Mouse (Mus musculus) B cell, adult 2 months (primary cell): ENCODE measurements around the gene Zfp367.

Experiments used
- DNase-seq, 2 experiments: peaks; one replicate each; pipeline ENCODE4 v3.0.0; 2022

The Zfp367 gene

DNA sequence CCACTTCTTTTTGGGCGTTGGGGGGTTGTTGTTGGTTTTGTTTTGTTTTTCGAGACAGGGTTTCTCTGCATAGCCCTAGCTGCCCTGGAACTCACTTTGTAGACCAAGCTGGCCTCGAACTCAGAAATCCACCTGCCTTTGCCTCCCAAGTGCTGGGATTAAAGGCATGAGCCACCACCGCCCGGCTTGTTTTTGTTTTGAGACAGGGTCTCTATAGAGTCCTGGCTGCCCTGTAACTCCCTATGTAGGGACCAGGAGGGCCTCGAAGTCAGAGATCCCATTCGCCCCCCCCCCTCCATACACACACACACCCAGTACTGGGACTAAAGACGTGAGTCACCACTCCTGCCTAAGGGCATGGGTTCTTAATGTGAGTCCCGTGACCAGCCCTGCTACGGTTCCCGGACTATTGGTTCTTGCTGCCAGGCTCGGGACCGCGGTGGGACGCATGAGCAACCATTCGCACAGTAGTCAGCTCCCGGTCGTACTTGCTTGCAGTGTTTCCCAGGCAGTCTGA, 807 bp upstream of the Zfp367 start:
- DNase-seq: peak; percentile 61 to 70

DNA sequence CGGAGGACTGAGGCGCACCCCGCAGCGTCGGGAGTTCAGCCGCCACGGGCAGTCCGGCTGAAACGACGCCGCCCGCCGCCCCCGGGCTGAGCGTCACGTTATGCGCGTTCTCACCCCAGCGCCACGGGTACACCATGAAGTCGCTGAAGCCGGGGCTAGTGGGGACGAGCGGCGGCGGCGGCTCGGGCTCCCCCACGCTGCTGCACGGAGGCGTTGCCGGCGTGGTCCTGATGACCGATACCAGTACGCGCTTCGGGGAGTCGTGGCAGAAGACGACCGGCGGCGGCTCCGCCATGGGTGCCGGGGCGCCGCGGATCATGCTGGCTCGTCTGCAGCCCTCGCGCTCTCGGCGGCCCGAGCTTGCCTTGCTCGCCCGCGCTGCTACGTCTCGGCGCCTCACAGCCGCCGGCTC, 325 bp downstream of the Zfp367 start:
- DNase-seq: peak in 1 of 2 experiments; percentile 50

DNA sequence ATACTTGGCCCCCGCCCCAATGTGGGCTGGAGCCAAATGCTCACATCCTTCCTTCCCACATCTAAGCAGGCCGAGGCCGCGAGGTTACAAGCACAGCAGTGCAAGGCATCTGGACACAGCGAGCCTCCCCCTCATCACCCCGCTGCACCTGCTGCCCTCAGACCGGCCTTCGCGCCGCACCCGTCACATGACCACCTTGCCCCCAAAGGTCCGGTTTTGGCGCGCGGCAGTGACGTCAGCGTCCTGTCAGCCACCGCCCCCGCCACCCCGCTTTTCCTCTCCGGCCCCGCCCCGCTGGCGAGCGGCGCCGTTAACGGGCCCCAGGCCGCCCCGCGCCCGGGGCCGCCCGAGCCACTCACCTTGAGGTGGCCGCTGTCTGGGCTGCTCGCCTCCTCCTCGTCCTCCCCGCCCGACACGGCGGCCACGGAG, 747 bp downstream of the Zfp367 start:
- DNase-seq: peak; percentile 86 to 87

DNA sequence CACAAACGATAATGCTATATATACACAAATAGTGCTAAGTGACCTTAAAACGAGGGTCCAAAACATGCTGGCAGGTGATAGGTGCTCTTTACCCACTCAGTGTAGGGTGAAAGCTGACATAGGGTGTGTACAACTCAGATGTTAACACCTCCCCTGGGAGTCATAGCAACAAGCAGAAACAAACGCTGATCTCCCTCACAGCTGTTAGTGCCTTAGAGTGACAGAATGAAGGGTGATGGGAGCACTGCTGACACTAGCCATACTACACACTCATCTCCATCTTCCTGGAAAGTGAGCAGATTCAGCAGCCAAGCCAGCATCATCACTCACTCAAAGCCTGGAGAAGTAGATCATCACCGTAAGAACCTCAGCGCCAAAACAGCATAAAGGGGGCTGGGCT, 2.9 kb downstream of the Zfp367 start:
- DNase-seq: no peak

DNA sequence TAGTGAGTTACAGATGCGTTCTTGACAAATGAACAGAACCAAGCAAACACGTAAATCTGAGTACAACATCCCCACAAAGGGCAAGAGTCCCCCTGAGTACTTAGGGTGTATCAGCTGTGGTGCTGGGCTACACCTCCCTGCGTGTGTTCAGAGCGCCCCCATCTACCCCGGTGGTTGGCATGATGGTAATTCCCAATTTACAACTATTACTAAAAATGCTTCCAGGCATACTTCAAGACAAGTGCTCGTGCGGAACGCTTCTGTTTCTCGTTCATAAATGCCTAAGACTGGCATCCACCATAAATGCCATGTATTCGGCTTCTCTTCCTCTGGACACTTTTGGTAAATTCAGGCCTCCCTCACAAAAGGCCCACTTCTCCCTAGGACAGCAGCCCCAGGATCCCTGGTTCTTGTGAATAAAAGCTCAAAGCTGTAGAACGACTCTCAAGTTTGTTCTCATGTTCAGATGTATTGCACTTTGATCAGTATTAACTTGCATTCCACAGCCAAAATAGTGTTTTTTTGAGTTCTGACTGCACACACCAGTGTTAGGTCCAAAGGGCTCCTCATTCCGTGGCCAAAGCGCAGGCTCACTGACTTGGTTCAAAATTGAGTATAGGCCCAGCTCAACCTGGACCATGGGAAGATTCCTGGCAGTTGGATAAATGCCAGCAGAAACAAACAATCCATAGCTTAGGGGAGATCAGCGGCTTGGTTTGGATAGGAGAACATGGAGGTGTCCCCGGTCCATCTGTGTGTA, 23.2 kb downstream of the Zfp367 start:
- peak; percentile 61 to 64 for DNase-seq

DNA sequence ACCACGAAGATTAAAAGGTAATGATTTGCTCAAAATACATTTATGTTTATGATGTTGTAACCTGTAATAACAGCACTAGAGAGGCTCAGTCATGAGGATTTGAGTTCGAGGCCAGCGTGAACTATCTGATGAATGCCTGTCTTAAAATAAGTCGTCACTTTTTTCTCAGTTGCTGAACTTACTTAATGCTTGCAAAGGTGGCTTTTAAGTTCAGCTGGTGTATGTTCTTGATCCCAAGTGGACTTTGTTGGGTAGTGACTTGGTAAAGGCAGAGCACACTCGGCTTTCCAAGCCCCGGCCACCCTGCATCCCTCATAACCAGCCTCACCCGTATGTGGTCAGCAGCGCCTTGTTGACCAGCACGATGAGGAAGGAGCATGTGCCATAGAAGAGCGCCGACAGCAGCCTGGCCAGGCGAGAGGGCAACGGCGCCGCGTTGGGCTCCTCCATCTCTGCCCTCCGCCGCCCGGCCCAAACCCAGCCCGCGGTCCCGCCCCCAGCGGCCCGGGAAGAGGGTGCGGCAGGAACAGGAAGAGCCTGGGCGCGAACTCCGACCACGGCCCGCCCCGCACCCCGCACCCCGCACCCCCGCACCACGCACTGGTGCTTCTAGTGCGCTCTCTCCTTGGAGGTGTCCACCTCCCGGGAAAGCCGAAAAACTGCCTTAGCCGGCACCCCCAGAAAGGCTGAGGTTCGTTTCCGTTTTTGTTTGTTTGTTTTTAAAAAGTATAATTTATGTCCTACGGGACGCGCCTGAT, 24.0 kb downstream of the Zfp367 start, which contains the start of gene Slc35d2:
Slc35d2 (minus strand) TSS at position 511 of the 758 bp plus-strand sequence.
- peak; percentile 73 for DNase-seq

DNA sequence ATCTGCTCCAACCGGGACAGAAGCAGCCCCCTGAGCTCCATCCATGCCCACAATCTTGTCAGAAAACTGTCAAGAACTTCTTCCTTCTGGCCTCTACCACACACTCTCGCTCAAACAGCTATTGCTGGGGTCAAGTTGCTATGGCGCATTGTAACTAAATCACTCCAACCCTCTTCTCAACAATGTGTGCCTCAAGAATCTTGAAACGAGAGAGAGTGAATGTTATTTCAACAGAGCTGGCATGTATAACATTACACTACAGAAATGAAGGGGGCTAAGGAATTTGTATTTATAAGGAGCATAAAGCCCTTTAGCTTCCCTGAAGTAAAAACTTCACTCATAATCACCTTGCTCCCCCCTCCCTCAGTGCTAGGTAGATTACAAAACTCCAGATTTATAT, 26.7 kb downstream of the Zfp367 start:
- no peak for DNase-seq

DNA sequence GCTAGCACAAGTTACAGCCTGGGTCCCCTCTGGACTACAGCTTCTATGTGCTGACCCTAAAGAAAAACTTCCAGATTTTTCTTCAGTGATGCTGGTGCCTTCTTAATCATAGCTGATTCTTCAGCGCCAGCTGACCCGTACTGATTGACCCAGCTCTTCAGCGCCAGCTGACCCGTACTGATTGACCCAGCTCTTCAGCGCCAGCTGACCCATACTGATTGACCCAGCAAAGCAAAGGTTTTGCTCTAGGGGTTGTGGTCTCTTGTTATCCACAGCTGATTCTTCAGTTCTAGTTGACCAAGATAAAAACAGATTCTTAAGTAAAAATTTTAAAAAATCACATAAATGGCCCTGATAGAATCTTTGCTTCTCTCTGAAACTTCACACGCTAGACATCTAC, 28.1 kb downstream of the Zfp367 start:
- DNase-seq: no peak

DNA sequence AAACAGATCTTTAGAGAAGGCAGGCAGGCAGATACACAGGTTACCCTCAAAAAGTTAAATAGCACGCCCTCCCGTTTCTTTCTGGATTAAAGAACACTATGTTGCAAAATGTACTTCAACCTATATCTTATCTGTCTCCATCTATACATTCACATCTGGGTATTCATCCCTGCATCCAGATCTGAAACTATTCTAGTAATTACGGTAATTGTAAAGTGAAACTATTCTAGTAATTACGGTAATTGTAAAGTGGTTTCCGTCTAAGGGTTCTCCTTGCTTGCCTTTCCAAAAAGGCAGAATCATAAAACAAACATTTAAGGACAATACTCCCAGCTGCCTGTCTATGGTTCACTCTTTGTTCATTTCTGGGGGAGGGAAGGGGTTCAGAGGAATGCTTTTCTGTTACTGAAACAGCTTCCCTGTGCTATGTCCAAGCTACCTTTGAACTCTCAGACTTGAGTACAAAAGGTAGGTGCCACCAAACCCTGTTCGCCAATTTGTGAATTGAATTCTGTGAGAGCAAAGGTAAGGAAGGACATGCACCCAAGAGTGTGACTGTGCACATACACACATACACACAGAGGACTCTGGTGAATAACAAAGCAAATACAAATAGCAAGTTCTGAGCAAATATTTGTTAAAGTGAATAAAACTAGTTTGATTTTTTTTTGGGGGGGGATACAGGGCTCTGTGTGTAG, 29.4 kb downstream of the Zfp367 start:
- no peak for DNase-seq

DNA sequence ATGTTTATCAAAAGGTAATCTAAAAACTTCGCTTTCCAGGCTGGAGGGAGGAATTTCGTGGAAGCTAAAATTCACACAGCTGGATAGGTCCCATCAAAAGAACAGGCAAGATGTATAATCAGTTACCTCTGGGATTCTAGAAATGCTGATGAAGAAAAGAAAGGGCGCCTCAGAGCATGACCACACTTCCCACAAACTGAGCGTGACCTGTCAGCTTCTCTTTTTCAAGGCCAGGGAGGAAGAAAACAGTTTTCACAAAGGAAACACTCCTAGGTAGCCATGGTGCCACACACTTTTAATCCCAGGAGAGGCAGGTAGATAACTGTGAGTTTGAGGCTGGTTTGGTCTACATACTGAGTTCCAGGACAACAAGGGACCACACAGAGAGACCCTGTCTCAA, 32.2 kb downstream of the Zfp367 start:
- no peak for DNase-seq

DNA sequence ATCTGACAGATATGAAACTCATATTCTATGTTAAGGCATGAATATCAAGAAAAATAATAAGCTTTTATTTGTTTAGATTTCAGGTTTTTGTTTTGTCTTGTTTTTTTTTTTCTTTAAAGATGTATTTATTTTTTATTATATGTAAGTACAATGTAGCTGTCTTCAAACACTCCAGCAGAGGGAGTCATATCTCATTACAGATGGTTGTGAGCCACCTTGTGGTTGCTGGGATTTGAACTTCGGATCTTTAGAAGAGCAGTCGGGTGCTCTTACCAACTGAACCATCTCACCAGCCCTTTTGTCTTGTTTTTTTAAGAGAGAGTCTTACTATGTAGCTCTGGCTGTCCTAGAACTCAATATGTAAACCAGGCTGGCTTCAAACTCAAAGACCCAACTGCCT, 35.6 kb downstream of the Zfp367 start:
- DNase-seq: peak in 1 of 2 experiments; percentile 34

DNA sequence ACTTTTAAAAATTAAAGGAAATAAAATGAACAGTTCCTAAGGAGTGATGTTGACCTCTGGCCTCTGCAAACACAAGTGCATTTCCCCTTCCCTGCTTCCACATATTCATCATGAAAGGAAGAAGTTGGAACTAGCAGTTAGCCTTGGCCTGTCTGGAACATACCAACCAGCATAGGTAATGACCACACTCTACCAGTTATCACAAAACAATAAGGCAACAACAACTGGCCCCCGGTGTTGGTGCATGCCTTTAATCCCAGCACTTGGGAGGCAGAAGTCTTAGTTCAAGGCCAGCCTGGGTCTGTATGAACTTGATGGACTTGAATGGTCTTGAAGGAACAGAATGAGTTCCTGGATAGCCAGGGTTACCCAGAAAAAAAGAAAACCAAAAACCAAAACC, 42.6 kb downstream of the Zfp367 start:
- DNase-seq: no peak

DNA sequence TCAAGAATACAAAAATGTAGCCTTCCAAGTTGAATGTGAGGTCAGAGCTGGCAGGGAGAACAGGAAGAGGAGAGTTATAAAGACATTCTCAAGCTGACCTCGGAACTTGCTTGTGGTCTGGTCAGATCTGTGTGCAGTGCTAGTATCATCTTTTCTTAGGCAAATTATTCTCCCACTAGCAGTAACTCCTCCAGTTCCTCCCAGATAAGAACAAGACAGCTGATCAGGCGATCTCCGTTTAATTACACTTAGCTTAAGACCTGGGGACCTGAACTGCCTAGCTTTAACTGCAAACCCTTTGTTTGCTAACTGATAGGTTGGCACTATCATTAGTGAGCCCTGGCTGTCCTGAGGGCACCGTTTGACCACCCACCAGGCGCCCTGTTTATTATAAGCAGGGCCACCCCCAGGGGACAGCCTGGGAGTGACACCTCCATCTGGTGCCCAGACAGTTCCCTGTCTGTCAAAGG, 44.6 kb downstream of the Zfp367 start:
- no peak for DNase-seq

DNA sequence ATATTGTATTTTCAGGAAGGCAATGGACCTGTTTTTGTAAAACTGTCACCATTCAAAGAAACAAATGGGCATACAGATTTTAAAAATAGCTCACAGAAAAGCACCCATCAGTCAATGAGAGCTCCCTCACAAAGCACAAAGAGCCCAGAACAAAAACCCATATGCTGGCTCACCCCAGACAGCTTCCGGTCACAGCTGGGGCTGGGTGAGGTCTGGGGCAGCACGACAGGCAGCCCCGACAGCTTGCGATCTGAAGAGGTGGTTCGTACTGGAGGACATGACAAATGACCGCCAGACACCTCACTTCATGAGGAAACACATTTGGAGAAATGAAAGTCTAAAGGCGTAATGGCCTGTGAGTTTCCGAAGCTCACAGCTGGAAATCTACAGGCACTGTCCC, 45.5 kb downstream of the Zfp367 start:
- DNase-seq: no peak

DNA sequence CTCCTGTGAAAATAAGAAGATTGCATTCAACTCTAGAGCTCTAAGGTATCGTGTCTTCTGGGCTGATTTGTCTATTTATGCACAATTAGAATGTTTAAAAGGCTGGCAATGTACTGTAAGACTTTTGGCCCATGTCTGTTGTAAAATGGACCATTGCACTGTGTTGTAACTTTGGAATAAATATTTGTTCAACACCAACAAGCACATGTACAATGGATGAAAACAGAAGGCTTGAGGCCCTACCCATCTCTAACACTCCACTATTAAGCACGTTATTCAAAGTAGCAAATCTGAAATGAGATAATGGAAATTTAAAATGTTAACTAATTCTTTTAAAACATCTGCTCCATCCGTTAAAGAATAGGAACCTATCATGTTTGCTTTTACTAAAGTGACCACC, 45.9 kb downstream of the Zfp367 start:
- no peak for DNase-seq

DNA sequence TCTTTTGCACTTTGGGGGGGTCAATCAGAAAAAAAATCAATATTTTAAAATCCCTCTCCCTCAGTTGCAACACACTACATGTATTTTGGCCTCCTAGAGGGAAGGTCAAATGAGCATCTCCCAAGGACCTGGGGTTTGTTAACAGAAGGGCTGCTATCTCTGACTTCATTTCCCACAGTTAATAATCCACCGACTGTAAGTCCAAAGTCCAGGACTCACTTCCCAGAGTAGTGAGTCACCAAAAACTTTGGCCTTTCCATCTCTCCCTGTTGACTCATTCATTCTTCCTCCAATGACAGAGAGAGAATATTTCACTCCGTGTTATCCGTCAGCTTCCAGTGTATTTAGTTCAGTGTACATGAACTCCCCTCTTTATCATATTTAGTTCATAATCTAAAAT, 47.3 kb downstream of the Zfp367 start:
- no peak for DNase-seq

DNA sequence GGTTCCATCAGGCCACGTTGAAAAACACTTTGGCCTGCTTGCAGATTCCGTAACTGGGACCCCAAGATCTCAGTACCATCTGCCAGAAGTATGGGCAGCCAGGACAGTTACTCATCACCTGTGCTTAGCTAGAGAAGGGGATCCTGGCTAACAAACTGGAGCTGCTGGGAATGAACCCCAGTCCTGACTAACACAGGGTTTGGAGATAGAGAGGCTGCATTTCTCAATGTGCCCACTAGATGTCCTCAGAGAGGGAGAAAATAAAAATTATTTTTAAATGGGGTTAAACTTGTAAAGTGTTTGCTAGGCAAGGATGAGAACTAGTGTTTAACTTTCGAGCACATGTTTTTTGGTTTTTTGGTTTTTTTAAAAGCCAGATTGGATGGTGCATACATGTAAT, 52.8 kb downstream of the Zfp367 start:
- DNase-seq: peak; percentile 58 to 62

DNA sequence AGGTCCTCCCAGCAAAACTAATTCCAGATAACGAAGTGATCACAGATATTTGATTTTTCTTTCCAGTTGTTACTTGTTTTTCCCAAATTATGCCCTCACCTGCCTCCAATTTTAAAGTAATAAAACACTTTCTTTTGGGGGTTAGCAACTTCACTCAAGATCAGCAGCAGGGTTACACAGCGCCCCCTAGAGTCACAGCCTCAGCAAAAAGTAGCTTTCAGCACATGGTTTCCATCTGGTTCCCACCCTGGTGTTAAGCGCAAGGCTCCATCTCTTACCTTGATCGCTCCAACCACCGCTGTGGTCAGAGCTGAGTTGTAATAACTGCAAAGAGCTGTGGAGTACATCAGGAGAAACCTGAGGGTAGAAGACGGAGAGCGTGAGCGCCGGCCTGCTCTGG, 54.0 kb downstream of the Zfp367 start:
- peak; percentile 67 for DNase-seq

DNA sequence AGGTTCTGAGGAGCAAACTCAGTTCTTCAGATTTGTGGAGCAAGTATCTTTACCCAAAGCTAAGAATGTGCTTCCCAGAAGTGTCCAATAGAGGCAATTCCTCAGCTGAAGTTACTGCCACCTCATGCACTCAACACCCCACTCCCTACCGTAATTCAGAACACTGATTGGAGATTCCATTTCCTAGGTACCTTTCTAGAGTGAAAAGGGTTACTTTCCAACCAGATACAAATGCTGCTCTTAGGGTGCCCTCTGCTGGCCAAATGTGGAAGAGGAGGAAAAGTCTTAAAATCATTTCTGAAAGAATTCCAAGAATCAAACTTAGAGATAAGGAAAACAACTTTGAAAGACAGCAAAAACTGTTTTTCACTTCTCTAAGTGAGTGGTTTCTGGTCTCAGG, 59.7 kb downstream of the Zfp367 start:
- DNase-seq: peak; percentile 71 to 72

DNA sequence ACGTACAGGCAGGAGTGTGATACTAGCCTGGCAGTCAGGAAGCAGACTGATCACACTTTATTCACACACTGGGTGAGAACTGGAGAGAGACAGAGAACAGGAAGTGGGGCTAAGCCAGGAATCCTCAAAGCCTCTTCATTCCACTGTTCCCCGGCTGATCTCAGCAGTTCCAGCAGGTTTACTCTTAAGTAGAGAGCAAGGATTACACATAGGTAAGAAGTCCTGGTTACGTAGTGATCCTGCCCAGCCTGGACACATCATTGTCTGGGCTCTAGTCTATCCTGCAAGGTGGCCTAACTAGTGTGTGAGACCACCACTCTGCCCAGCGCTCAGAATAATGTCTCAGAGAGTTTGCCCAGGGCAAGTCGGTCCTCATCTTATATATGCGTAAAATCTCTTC, 60.2 kb downstream of the Zfp367 start:
- no peak for DNase-seq

DNA sequence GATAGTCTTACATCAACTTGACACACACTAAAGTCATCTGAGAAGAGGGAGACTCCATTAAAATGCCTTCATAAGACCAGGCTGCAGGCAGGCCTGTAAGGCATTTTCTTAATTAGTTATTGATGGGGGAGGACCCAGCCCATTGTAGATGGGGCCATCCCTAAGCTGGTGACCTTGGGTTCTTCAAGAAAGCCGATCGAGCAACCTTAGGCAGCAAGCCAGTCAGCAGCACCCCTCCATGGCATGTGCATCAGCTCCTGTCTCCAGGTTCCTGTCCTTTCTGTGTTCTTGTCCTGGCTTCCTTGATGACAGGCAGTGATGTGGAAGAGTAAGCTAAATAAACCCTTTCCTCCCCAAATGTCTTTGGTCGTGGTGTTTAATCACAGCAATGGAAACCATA, 60.9 kb downstream of the Zfp367 start:
- DNase-seq: no peak

DNA sequence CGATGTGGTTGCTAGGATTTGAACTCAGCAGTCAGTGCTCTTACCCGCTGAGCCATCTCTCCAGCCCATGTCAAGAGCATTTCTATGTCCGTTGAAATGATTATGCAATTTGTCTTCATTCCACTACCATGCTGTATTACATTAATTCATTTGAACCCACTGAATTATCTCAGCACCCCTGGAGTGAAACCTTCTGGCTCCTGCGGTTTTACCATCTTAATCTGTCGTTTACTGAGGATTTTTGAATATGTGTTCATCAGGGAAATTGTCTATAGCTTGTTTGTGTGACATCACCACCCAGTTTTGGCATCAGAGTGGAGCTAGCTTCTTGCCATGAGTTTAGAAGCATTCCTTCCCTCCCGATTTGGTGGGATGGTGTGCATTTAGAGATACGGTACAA, 62.0 kb downstream of the Zfp367 start:
- no peak for DNase-seq

DNA sequence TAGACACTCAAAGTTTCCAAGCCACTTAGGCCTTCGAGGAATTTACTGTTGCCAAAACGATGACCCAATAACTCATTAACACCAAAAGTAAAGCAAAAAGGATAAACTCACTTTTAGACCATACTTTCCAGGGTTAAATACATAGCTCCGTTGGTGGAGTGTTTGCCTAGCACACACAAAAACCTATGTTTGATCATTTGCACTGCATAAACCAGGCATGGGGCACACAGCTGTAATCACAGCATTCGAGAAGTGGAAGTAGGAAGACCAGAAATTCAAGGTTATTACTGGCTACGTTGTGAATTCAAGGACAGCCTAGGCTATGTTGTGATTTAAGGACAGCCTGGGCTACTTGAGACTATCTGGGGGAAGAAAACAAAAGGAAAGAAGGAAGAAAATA, 62.7 kb downstream of the Zfp367 start:
- DNase-seq: no peak
